In the genomic region with DNA sequence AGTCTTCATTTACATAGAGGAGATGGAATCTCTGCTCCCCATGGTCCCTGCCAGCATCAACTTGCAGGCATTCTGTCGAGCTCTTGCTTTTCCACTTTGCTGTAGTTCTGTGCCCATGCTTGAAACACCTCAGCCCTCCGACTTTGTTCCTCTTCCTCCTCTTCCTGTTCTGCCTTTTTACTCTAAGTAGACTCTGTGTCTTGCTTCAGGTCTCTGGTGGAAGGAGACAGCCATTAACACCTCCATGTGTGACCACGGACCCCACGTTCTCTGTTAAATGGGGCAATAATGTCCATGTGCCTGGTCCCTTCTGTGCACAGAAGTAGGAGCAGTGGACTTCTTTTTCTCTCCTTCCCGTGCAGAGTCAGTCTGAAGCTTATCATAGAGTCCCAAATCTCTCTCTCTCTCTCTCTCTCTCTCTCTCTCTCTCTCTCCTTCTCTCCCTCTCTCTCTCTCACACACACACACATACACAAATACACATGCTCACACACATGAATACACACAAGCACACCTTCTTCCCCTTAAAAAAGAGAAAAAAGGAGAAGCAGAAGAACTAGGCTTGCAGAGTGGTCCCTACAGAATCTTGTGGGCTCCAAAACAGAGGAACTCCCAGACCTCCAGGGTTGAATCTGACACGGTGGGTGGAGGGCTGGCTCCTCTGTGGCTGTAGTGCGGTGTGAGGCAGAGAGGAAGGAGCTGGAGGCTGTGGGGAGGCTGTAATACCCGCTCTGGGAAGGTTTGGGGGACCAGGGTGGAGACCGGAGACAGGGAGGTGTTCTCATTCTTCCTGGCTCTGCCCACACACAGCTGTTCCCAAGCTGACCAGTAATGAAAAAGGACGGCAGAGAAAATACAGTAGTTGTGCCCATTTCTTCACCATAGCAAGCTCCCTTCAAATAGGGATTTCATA, we compare ENCODE assay signal across 1 mouse cellular context.
TF ChIP-seq lines count a peak whose summit lies in the region.

No protein-coding gene starts in this region.

TF ChIP-seq in CH12.LX, 34 proteins besides CTCF, POLR2A, EP300 and RAD21 (continued from another document):
- TF ChIP-seq ZMIZ1 (IDR thresholded peaks at IDR 0.05; ENCODE audit: low read depth, low read length) (no peak), NELFE (IDR thresholded peaks at IDR 0.05; ENCODE audit: low read depth, low read length) (no peak)
